Mouse (Mus musculus): ENCODE results near the gene Mrpl54. TPM values are rescaled to one million over a fixed set of nuclear protein-coding genes. Genes with fewer than 3 reads are reported as not detected.

Mrpl54 gene
- polyA plus RNA-seq, 1 experiment from 2014 or later, result 142 TPM

- no peak for DNase-seq (ENCODE audit: low spot score)
- ATAC-seq (ENCODE audit: low FRiP score), result no peak
- peak overlapping the region; percentile 89 for H3K4me2 ChIP-seq (replicated peaks)
- H3K4me1 ChIP-seq (replicated peaks; ENCODE audit: control insufficient read depth, insufficient read depth, low read length), result peaks cover 19% of the 10 kb centered on the region; the same call in 1 of the 2 replicates
- peak overlapping the region; percentile 42 for H3K4me3 ChIP-seq (replicated peaks; ENCODE audit: low read length)
- peaks cover 5% of the 10 kb centered on the region for H3K36me3 ChIP-seq (replicated peaks; ENCODE audit: control insufficient read depth, insufficient read depth)
- peaks cover 4% of the 10 kb centered on the region; the same call in 1 of the 2 replicates for H3K9me3 ChIP-seq (ENCODE audit: control insufficient read depth, low read length)
- H3K9ac ChIP-seq, result peak overlapping the region; percentile 64
- peaks cover 40% of the 10 kb centered on the region for H3K27me3 ChIP-seq (ENCODE audit: control insufficient read depth, insufficient read depth, low read length)
- 2% methylated on average over 58 of the region's 62 CpGs for WGBS
- H3K27ac ChIP-seq, result no peak overlapping the region
Measured at GRCm38 (mm10) chr10:81257158-81258039, 9.3 kb downstream of the Mrpl54 start.

GRCm38 (mm10) chr10:81254886-81255285, 11.8 kb downstream of the Mrpl54 start:
- Histone ChIP-seq H3K4me2 (replicated peaks) (no peak overlapping the region), H3K4me1 (replicated peaks; ENCODE audit: control insufficient read depth, insufficient read depth, low read length) (peaks cover 26% of the 10 kb centered on the region; the same call in 1 of the 2 replicates), H3K27ac (no peak overlapping the region), H3K27me3 (ENCODE audit: control insufficient read depth, insufficient read depth, low read length) (peaks cover 56% of the 10 kb centered on the region), H3K9me3 (ENCODE audit: control insufficient read depth, low read length) (no peaks in the 10 kb centered on the region), H3K4me3 (replicated peaks; ENCODE audit: low read length) (no peak overlapping the region), H3K36me3 (replicated peaks; ENCODE audit: control insufficient read depth, insufficient read depth) (no peaks in the 10 kb centered on the region; the same call in 1 of the 2 replicates), H3K9ac (no peak overlapping the region)
- WGBS, result 59% methylated on average over 1 of the region's 1 CpGs
- DNase-seq (ENCODE audit: low spot score) (no peak), ATAC-seq (ENCODE audit: low FRiP score) (no peak)

GRCm38 (mm10) chr10:81252424-81253419, 14.0 kb downstream of the Mrpl54 start, which contains the start of gene Matk:
Gene Matk (plus strand): TSS chr10:81252935.
- peak within 1 kb of the TSS; percentile 28 for H3K4me3 ChIP-seq (replicated peaks; ENCODE audit: low read length)
- ATAC-seq (ENCODE audit: low FRiP score) (peak; percentile 75), DNase-seq (ENCODE audit: low spot score) (peak; percentile 78)
- H3K36me3 ChIP-seq (replicated peaks; ENCODE audit: control insufficient read depth, insufficient read depth), result peaks cover 7% of the 10 kb centered on the region; the same call in 1 of the 2 replicates
- H3K27ac ChIP-seq, result peak within 1 kb of the TSS; percentile 71
- H3K9ac ChIP-seq, result peak within 1 kb of the TSS; percentile 54
- H3K27me3 ChIP-seq (ENCODE audit: control insufficient read depth, insufficient read depth, low read length), result peaks cover 39% of the 10 kb centered on the region
- 10% methylated on average over 43 of the region's 44 CpGs for WGBS
- H3K4me2 ChIP-seq (replicated peaks), result peak within 1 kb of the TSS; percentile 67
- H3K4me1 ChIP-seq (replicated peaks; ENCODE audit: control insufficient read depth, insufficient read depth, low read length), result peaks cover 19% of the 10 kb centered on the region; the same call in 1 of the 2 replicates
- H3K9me3 ChIP-seq (ENCODE audit: control insufficient read depth, low read length), result no peaks in the 10 kb centered on the region

- DNase-seq (ENCODE audit: low spot score) (no peak), ATAC-seq (ENCODE audit: low FRiP score) (no peak)
- H3K4me2 ChIP-seq (replicated peaks), result no peak overlapping the region
- H3K4me1 ChIP-seq (replicated peaks; ENCODE audit: control insufficient read depth, insufficient read depth, low read length), result 0 out of 2 replicates have a peak, but pooled peaks cover 15% of the 10 kb centered on the region
- peaks cover 14% of the 10 kb centered on the region; the same call in 1 of the 2 replicates for H3K36me3 ChIP-seq (replicated peaks; ENCODE audit: control insufficient read depth, insufficient read depth)
- H3K27me3 ChIP-seq (ENCODE audit: control insufficient read depth, insufficient read depth, low read length), result peaks cover 22% of the 10 kb centered on the region
- no peak overlapping the region for H3K4me3 ChIP-seq (replicated peaks; ENCODE audit: low read length)
- WGBS, result 88% methylated on average over 8 of the region's 8 CpGs
- no peak overlapping the region for H3K27ac ChIP-seq
- H3K9ac ChIP-seq, result no peak overlapping the region
- no peaks in the 10 kb centered on the region for H3K9me3 ChIP-seq (ENCODE audit: control insufficient read depth, low read length)
Measured at GRCm38 (mm10) chr10:81249442-81249841, 17.3 kb downstream of the Mrpl54 start.

GRCm38 (mm10) chr10:81247804-81248203, 18.9 kb downstream of the Mrpl54 start:
- Histone ChIP-seq H3K27ac (no peak overlapping the region), H3K4me3 (replicated peaks; ENCODE audit: low read length) (no peak overlapping the region), H3K27me3 (ENCODE audit: control insufficient read depth, insufficient read depth, low read length) (peaks cover 19% of the 10 kb centered on the region), H3K4me2 (replicated peaks) (no peak overlapping the region), H3K9me3 (ENCODE audit: control insufficient read depth, low read length) (no peaks in the 10 kb centered on the region), H3K36me3 (replicated peaks; ENCODE audit: control insufficient read depth, insufficient read depth) (peaks cover 14% of the 10 kb centered on the region; the same call in 1 of the 2 replicates), H3K9ac (no peak overlapping the region), H3K4me1 (replicated peaks; ENCODE audit: control insufficient read depth, insufficient read depth, low read length) (0 out of 2 replicates have a peak, but pooled peaks cover 10% of the 10 kb centered on the region)
- 93% methylated on average over 2 of the region's 2 CpGs for WGBS
- ATAC-seq (ENCODE audit: low FRiP score) (no peak), DNase-seq (ENCODE audit: low spot score) (no peak)

GRCm38 (mm10) chr10:81245166-81245565, 21.6 kb downstream of the Mrpl54 start:
- H3K9ac ChIP-seq, result no peak overlapping the region
- no peaks in the 10 kb centered on the region for H3K9me3 ChIP-seq (ENCODE audit: control insufficient read depth, low read length)
- peaks cover 23% of the 10 kb centered on the region; the same call in 1 of the 2 replicates for H3K36me3 ChIP-seq (replicated peaks; ENCODE audit: control insufficient read depth, insufficient read depth)
- no peaks in the 10 kb centered on the region for H3K4me1 ChIP-seq (replicated peaks; ENCODE audit: control insufficient read depth, insufficient read depth, low read length)
- H3K27ac ChIP-seq, result no peak overlapping the region
- no peak overlapping the region for H3K4me3 ChIP-seq (replicated peaks; ENCODE audit: low read length)
- DNase-seq (ENCODE audit: low spot score), result no peak
- H3K27me3 ChIP-seq (ENCODE audit: control insufficient read depth, insufficient read depth, low read length), result peaks cover 7% of the 10 kb centered on the region
- WGBS, result 93% methylated on average over 6 of the region's 6 CpGs
- H3K4me2 ChIP-seq (replicated peaks), result no peak overlapping the region
- ATAC-seq (ENCODE audit: low FRiP score), result no peak

- H3K4me3 ChIP-seq (replicated peaks; ENCODE audit: low read length), result no peak overlapping the region
- no peaks in the 10 kb centered on the region for H3K4me1 ChIP-seq (replicated peaks; ENCODE audit: control insufficient read depth, insufficient read depth, low read length)
- peaks cover 13% of the 10 kb centered on the region for H3K27me3 ChIP-seq (ENCODE audit: control insufficient read depth, insufficient read depth, low read length)
- ATAC-seq (ENCODE audit: low FRiP score), result peak; percentile 49; the same call in 1 of the 2 replicates
- H3K27ac ChIP-seq, result no peak overlapping the region
- no peaks in the 10 kb centered on the region for H3K9me3 ChIP-seq (ENCODE audit: control insufficient read depth, low read length)
- no peak overlapping the region for H3K9ac ChIP-seq
- 7% methylated on average over 17 of the region's 17 CpGs for WGBS
- H3K4me2 ChIP-seq (replicated peaks), result no peak overlapping the region
- DNase-seq (ENCODE audit: low spot score), result peak; percentile 71
- H3K36me3 ChIP-seq (replicated peaks; ENCODE audit: control insufficient read depth, insufficient read depth), result peaks cover 23% of the 10 kb centered on the region; the same call in 1 of the 2 replicates
Measured at GRCm38 (mm10) chr10:81244595-81244994, 22.1 kb downstream of the Mrpl54 start.

- ATAC-seq (ENCODE audit: low FRiP score) (no peak), DNase-seq (ENCODE audit: low spot score) (no peak)
- H3K36me3 ChIP-seq (replicated peaks; ENCODE audit: control insufficient read depth, insufficient read depth), result 0 out of 2 replicates have a peak, but pooled peaks cover 23% of the 10 kb centered on the region
- H3K4me3 ChIP-seq (replicated peaks; ENCODE audit: low read length), result no peak overlapping the region
- no peak overlapping the region for H3K4me2 ChIP-seq (replicated peaks)
- no peak overlapping the region for H3K27ac ChIP-seq
- no peaks in the 10 kb centered on the region for H3K4me1 ChIP-seq (replicated peaks; ENCODE audit: control insufficient read depth, insufficient read depth, low read length)
- WGBS, result 78% methylated on average over 4 of the region's 4 CpGs
- no peak overlapping the region for H3K9ac ChIP-seq
- H3K27me3 ChIP-seq (ENCODE audit: control insufficient read depth, insufficient read depth, low read length), result peaks cover 17% of the 10 kb centered on the region
- no peaks in the 10 kb centered on the region for H3K9me3 ChIP-seq (ENCODE audit: control insufficient read depth, low read length)
Measured at GRCm38 (mm10) chr10:81244146-81244545, 22.6 kb downstream of the Mrpl54 start.
